8 mouse cellular contexts compared by ENCODE assay signal in genomic region chr11:101252941-101253340, GRCm38 (mm10). TPM values are rescaled to one million over a fixed set of nuclear protein-coding genes. Genes with fewer than 3 reads are reported as not detected.
DNase-seq lines count a peak whose midpoint lies in the region; ATAC-seq and TF ChIP-seq lines count a peak whose summit lies in the region.

No protein-coding gene starts in this region.

- DNase-seq in liver, adult 2 months (ENCODE audit: extremely low read depth, low read depth, low spot score) = no peak
- DNase-seq in liver = no peak
- DNase-seq in hindbrain, embryonic 11.5 days (ENCODE audit: low spot score) = peak; percentile 47
- no peak for DNase-seq in ovary, postnatal 36 days (ENCODE audit: low spot score)
- no peak for DNase-seq in left cerebral cortex, adult 9 months (ENCODE audit: low spot score in 2 of 2)
- DNase-seq in urinary bladder, postnatal 10 days (ENCODE audit: low spot score) = no peak

- peaks cover 4% of the 10 kb centered on the region; the same call in 1 of the 2 replicates for H3K4me1 ChIP-seq in liver, adult 2 months (ENCODE audit: control insufficient read depth, insufficient read depth, low read length)
- peaks cover 2% of the 10 kb centered on the region for H3K4me1 ChIP-seq in cortical plate, adult 2 months (ENCODE audit: control insufficient read depth, insufficient read depth, low read length)
- H3K4me1 ChIP-seq in hindbrain, embryonic 11.5 days (replicated peaks; ENCODE audit: control insufficient read depth, insufficient read depth, low read length) = peaks cover 3% of the 10 kb centered on the region; the same call in 1 of the 2 replicates
- H3K4me1 ChIP-seq in midbrain, embryonic 15.5 days = peaks cover 18% of the 10 kb centered on the region

- peak overlapping the region; percentile 76 for H3K4me3 ChIP-seq in liver, adult 2 months (ENCODE audit: insufficient read depth, low read depth, low read length)
- peak overlapping the region; percentile 88 for H3K4me3 ChIP-seq in cortical plate, adult 2 months (ENCODE audit: insufficient read depth, low read length)
- peak overlapping the region; percentile 78 for H3K4me3 ChIP-seq in hindbrain, embryonic 11.5 days (ENCODE audit: low read depth, low read length)
- peak overlapping the region; percentile 74 for H3K4me3 ChIP-seq in midbrain, embryonic 15.5 days

- peak overlapping the region; percentile 86 for H3K4me2 ChIP-seq in hindbrain, embryonic 11.5 days (replicated peaks; ENCODE audit: low read depth, low read length)
- peak overlapping the region; percentile 93 for H3K4me2 ChIP-seq in midbrain, embryonic 15.5 days

- peaks cover 6% of the 10 kb centered on the region; the same call in 1 of the 2 replicates for H3K79me2 ChIP-seq in liver, adult 2 months (ENCODE audit: control insufficient read depth, insufficient read depth, low read length)

- H3K9me3 ChIP-seq in hindbrain, embryonic 11.5 days (ENCODE audit: control insufficient read depth, low read length) = no peaks in the 10 kb centered on the region
- H3K9me3 ChIP-seq in midbrain, embryonic 15.5 days = no peaks in the 10 kb centered on the region

- H3K27me3 ChIP-seq in liver, adult 2 months (ENCODE audit: control insufficient read depth, insufficient read depth, low read length) = no peaks in the 10 kb centered on the region
- peaks cover under 1% of the 10 kb centered on the region for H3K27me3 ChIP-seq in hindbrain, embryonic 11.5 days (ENCODE audit: control insufficient read depth, insufficient read depth, low read length)
- H3K27me3 ChIP-seq in midbrain, embryonic 15.5 days (replicated peaks) = peaks cover under 1% of the 10 kb centered on the region; the same call in 1 of the 2 replicates

- peak overlapping the region; percentile 17 for H3K27ac ChIP-seq in liver, adult 2 months (replicated peaks; ENCODE audit: insufficient read depth, low read depth, low read length)
- H3K27ac ChIP-seq in cortical plate, adult 2 months (ENCODE audit: insufficient read depth, low read length) = no peak overlapping the region
- peak overlapping the region; percentile 87 for H3K27ac ChIP-seq in hindbrain, embryonic 11.5 days (ENCODE audit: low read depth, low read length)
- peak overlapping the region; percentile 89 for H3K27ac ChIP-seq in midbrain, embryonic 15.5 days

- no peaks in the 10 kb centered on the region for H3K36me3 ChIP-seq in liver, adult 2 months (ENCODE audit: control insufficient read depth, insufficient read depth, low read length)
- no peaks in the 10 kb centered on the region for H3K36me3 ChIP-seq in hindbrain, embryonic 11.5 days (ENCODE audit: control insufficient read depth, insufficient read depth, low read length)
- no peaks in the 10 kb centered on the region for H3K36me3 ChIP-seq in midbrain, embryonic 15.5 days (replicated peaks)

- H3K9ac ChIP-seq in liver, adult 2 months (ENCODE audit: low read depth, low read length) = peak overlapping the region; percentile 69
- H3K9ac ChIP-seq in hindbrain, embryonic 11.5 days (ENCODE audit: low read depth, low read length) = peak overlapping the region; percentile 93
- peak overlapping the region; percentile 82 for H3K9ac ChIP-seq in midbrain, embryonic 15.5 days

- TF ChIP-seq POLR2A in liver, adult 2 months (IDR thresholded peaks at IDR 0.05; ENCODE audit: extremely low read depth, insufficient read depth, low read length) = no peak
- TF ChIP-seq POLR2A in cortical plate, adult 2 months (IDR thresholded peaks at IDR 0.05; ENCODE audit: extremely low read depth, insufficient read depth, low read length) = no peak

- no peak for TF ChIP-seq CTCF in liver, adult 2 months (IDR thresholded peaks at IDR 0.05; ENCODE audit: low read depth, low read length)
- no peak for TF ChIP-seq CTCF in cortical plate, adult 2 months (IDR thresholded peaks at IDR 0.05; ENCODE audit: extremely low read depth, insufficient read depth, low read length)

- no peak for ATAC-seq in hindbrain, embryonic 11.5 days (ENCODE audit: low FRiP score)
- no peak for ATAC-seq in midbrain, embryonic 15.5 days (replicated peaks)

- WGBS in liver, adult 2 months = 1% methylated on average over 7 of the region's 7 CpGs
- 13% methylated on average over 7 of the region's 7 CpGs for WGBS in hindbrain, embryonic 11.5 days
- WGBS in midbrain, embryonic 15.5 days = 9% methylated on average over 7 of the region's 7 CpGs

RNA-seq across cellular contexts. Expression of gene Vps25, which starts 0.6 kb away (rescaled TPM):
- total RNA-seq in liver, adult 2 months (2014; rRNA removed) = 35.6 and 43.8 TPM in 2 replicates
- polyA plus RNA-seq in liver, adult 2 months (2012; rRNA removed) = 109 and 122 TPM in 2 replicates
- 55.6 and 58.8 TPM in 2 replicates for polyA plus RNA-seq in cortical plate, adult 2 months (2012; rRNA removed)
- polyA plus RNA-seq in hindbrain, embryonic 11.5 days (2014; fragmentation: Nextera tagmentation; extraction: Ambion mirVana) = 117 and 119 TPM in 2 replicates
- 123 and 124 TPM in 2 replicates for polyA plus RNA-seq in midbrain, embryonic 15.5 days (2015; fragmentation: Nextera tagmentation; extraction: Ambion mirVana)

RNA-seq across cellular contexts. Expression of gene Ramp2, which starts 7.1 kb away (rescaled TPM):
- total RNA-seq in liver, adult 2 months (2014; rRNA removed) = 4.9 and 6.6 TPM in 2 replicates
- 16.4 and 22.5 TPM in 2 replicates for polyA plus RNA-seq in liver, adult 2 months (2012; rRNA removed)
- 65.8 and 69.6 TPM in 2 replicates for polyA plus RNA-seq in cortical plate, adult 2 months (2012; rRNA removed)
- 63.0 and 71.9 TPM in 2 replicates for polyA plus RNA-seq in hindbrain, embryonic 11.5 days (2014; fragmentation: Nextera tagmentation; extraction: Ambion mirVana)
- 86.5 and 103 TPM in 2 replicates for polyA plus RNA-seq in midbrain, embryonic 15.5 days (2015; fragmentation: Nextera tagmentation; extraction: Ambion mirVana)

RNA-seq across cellular contexts. Expression of gene Wnk4, which starts 7.4 kb away (rescaled TPM):
- 0.37 and 0.40 TPM in 2 replicates for total RNA-seq in liver, adult 2 months (2014; rRNA removed)
- 0.32 and 1.1 TPM in 2 replicates for polyA plus RNA-seq in liver, adult 2 months (2012; rRNA removed)
- polyA plus RNA-seq in cortical plate, adult 2 months (2012; rRNA removed) = 2.5 and 3.3 TPM in 2 replicates
- 5.2 and 6.0 TPM in 2 replicates for polyA plus RNA-seq in hindbrain, embryonic 11.5 days (2014; fragmentation: Nextera tagmentation; extraction: Ambion mirVana)
- polyA plus RNA-seq in midbrain, embryonic 15.5 days (2015; fragmentation: Nextera tagmentation; extraction: Ambion mirVana) = 7.7 and 10.7 TPM in 2 replicates

RNA-seq across cellular contexts. Expression of gene Cntd1, which starts 25.9 kb away (rescaled TPM):
- total RNA-seq in liver, adult 2 months (2014; rRNA removed) = not detected in 2 replicates
- not detected in 2 replicates for polyA plus RNA-seq in liver, adult 2 months (2012; rRNA removed)
- 0.56 and 0.70 TPM in 2 replicates for polyA plus RNA-seq in cortical plate, adult 2 months (2012; rRNA removed)
- 1.3 and 1.7 TPM in 2 replicates for polyA plus RNA-seq in hindbrain, embryonic 11.5 days (2014; fragmentation: Nextera tagmentation; extraction: Ambion mirVana)
- polyA plus RNA-seq in midbrain, embryonic 15.5 days (2015; fragmentation: Nextera tagmentation; extraction: Ambion mirVana) = 0.93 and 1.3 TPM in 2 replicates

RNA-seq across cellular contexts. Expression of gene Coa3, which starts 26.0 kb away (rescaled TPM):
- 74.7 and 96.8 TPM in 2 replicates for total RNA-seq in liver, adult 2 months (2014; rRNA removed)
- polyA plus RNA-seq in liver, adult 2 months (2012; rRNA removed) = 289 and 376 TPM in 2 replicates
- 150 and 156 TPM in 2 replicates for polyA plus RNA-seq in cortical plate, adult 2 months (2012; rRNA removed)
- polyA plus RNA-seq in hindbrain, embryonic 11.5 days (2014; fragmentation: Nextera tagmentation; extraction: Ambion mirVana) = 213 and 217 TPM in 2 replicates
- polyA plus RNA-seq in midbrain, embryonic 15.5 days (2015; fragmentation: Nextera tagmentation; extraction: Ambion mirVana) = 202 and 204 TPM in 2 replicates
